ENCODE assay signal across 8 mouse cellular contexts in the genomic region with DNA sequence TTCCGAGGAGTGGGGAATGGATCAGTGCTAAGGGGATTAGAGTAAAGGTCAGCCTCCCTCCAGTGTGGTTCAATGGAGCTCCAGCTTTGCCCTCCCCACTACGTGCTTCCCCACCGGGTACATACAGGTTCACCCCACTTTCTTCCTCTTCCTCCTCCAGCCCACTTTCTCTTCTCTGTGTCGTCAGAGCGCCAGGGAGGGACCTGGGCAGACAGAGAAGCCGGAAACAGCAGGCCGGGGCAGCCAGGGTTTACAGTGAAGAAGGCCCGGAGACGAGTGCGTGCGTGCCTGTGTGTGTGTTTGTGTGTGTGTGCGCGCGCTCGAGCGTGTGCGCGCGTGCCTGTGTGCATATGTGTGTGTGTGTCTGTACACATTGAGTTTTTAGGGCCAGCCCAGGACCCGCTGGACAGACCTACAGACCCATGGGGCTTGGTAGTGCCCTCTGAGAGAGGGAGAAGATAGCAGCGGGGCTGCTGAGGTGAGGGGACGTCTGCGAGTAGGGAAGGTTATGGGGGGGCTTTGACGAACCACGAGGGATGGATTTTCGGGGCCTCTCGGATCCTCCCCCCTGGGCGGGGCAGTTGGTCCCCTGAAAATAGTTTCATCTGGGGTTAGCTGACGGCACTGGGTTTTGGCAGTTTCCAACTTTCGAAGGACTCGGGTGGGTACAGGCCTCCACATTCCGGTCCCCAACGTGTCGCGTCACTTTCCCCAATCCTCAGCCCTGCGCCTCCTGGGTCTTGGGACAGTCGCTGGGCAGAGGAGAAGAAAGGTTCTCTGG. TPM values are rescaled to one million over a fixed set of nuclear protein-coding genes. Genes with fewer than 3 reads are reported as not detected.
DNase-seq lines count a peak whose midpoint lies in the region; ATAC-seq and TF ChIP-seq lines count a peak whose summit lies in the region.

A gene (plus strand): TSS at position 215 of the 781 bp plus-strand sequence.

- no peak for DNase-seq in ES-E14 (ENCODE audit: low read depth, low spot score)
- DNase-seq in adrenal gland, postnatal 36 days = peak; percentile 86 to 89
- DNase-seq in kidney, postnatal 14 days = peak; percentile 89
- peak; percentile 91 for DNase-seq in lung, postnatal 10 days
- peak; percentile 52 for DNase-seq in ovary, postnatal 10 days (ENCODE audit: low spot score)
- DNase-seq in urinary bladder, postnatal 36 days (ENCODE audit: low spot score in 2 of 2) = peak; percentile 81 to 85

- peak within 1 kb of the TSS; percentile 59 for H3K9ac ChIP-seq in ES-E14 (ENCODE audit: insufficient read depth, low read depth, low read length, poor library complexity, severe bottlenecking)
- H3K9ac ChIP-seq in heart, embryonic 16.5 days (ENCODE audit: low read length) = peak within 1 kb of the TSS; percentile 90

- peaks cover 2% of the 10 kb centered on the region for H3K27me3 ChIP-seq in erythroblast, embryonic 14.5 days (ENCODE audit: control insufficient read depth)
- no peaks in the 10 kb centered on the region for H3K27me3 ChIP-seq in heart, embryonic 16.5 days (ENCODE audit: control insufficient read depth, insufficient read depth, low read length)

- peak within 1 kb of the TSS; percentile 70 to 80 for H3K4me3 ChIP-seq in ES-E14 (ENCODE audit: insufficient read depth in 1 of 2, low read depth in 1 of 2, low read length in 2 of 2, poor library complexity in 1 of 2, severe bottlenecking in 1 of 2)
- peak within 1 kb of the TSS; percentile 75 for H3K4me3 ChIP-seq in erythroblast, embryonic 14.5 days (replicated peaks)
- peak within 1 kb of the TSS; percentile 77 for H3K4me3 ChIP-seq in heart, embryonic 16.5 days (ENCODE audit: low read length)

- H3K4me2 ChIP-seq in heart, embryonic 16.5 days (ENCODE audit: low read depth, low read length) = peak within 1 kb of the TSS; percentile 92

- ATAC-seq in heart, embryonic 16.5 days (replicated peaks; ENCODE audit: extremely low read depth, insufficient read depth, low FRiP score) = peak; percentile 63

- no peaks in the 10 kb centered on the region for H3K9me3 ChIP-seq in ES-E14 (ENCODE audit: control insufficient read depth, insufficient read depth, low read depth, low read length)
- H3K9me3 ChIP-seq in erythroblast, embryonic 14.5 days (ENCODE audit: control insufficient read depth, low read length) = no peaks in the 10 kb centered on the region
- H3K9me3 ChIP-seq in heart, embryonic 16.5 days (replicated peaks; ENCODE audit: control insufficient read depth, low read length) = no peaks in the 10 kb centered on the region

- in situ Hi-C loops in ES-E14 (cut with MboI; ENCODE audit: low sequenced_read_pairs in 2 of 2, unreplicated experiment in 2 of 2) = no loop called here

- H3K27ac ChIP-seq in ES-E14 (ENCODE audit: insufficient read depth, low read depth, low read length, poor library complexity, severe bottlenecking) = no peak within 1 kb of the TSS
- peak within 1 kb of the TSS; percentile 86 for H3K27ac ChIP-seq in heart, embryonic 16.5 days (ENCODE audit: low read length)

- H3K36me3 ChIP-seq in ES-E14 (ENCODE audit: control insufficient read depth, insufficient read depth, low read length, poor library complexity, severe bottlenecking) = no peaks in the 10 kb centered on the region
- H3K36me3 ChIP-seq in erythroblast, embryonic 14.5 days (ENCODE audit: control insufficient read depth) = peaks cover 15% of the 10 kb centered on the region
- H3K36me3 ChIP-seq in heart, embryonic 16.5 days (ENCODE audit: control insufficient read depth, insufficient read depth) = peaks cover 7% of the 10 kb centered on the region

- peaks cover 0 to 14% of the 10 kb centered on the region in 2 experiments; a peak in 2 of 4 replicates for H3K4me1 ChIP-seq in ES-E14 (ENCODE audit: control insufficient read depth in 2 of 2, insufficient read depth in 2 of 2, low read length in 2 of 2, poor library complexity in 1 of 2)
- H3K4me1 ChIP-seq in erythroblast, embryonic 14.5 days (ENCODE audit: control insufficient read depth) = peaks cover 35% of the 10 kb centered on the region
- peaks cover 16% of the 10 kb centered on the region for H3K4me1 ChIP-seq in heart, embryonic 16.5 days (ENCODE audit: control insufficient read depth, insufficient read depth, low read length)

- WGBS in heart, embryonic 16.5 days = 2% methylated on average over 37 of the region's 37 CpGs

TF ChIP-seq in ES-E14, 5 proteins besides CTCF, POLR2A, EP300 and RAD21:
- TF ChIP-seq MAFK (IDR thresholded peaks at IDR 0.05; ENCODE audit: insufficient read depth, low read depth, low read length) (no peak), CHD2 (IDR thresholded peaks at IDR 0.05; ENCODE audit: low read depth, low read length) (no peak), HCFC1 (IDR thresholded peaks at IDR 0.05; ENCODE audit: borderline replicate concordance, insufficient read depth, low read length) (no peak), ZC3H11A (IDR thresholded peaks at IDR 0.05; ENCODE audit: borderline replicate concordance, low read depth, low read length) (no peak), ZNF384 (IDR thresholded peaks at IDR 0.05; ENCODE audit: low read depth, low read length) (no peak)

RNA-seq across cellular contexts. Expression of the gene that starts here (rescaled TPM):
- 18.6 and 26.0 TPM in 2 replicates for total RNA-seq in ES-E14 (2012; rRNA removed)
- total RNA-seq in adrenal gland, postnatal 36 days (2021) = 10 to 100 TPM; 93.2 to 99.8 TPM
- polyA plus RNA-seq in erythroblast, embryonic 14.5 days (2012) = 1.2 and 2.1 TPM in 2 replicates
- 36.1 and 36.7 TPM in 2 replicates for polyA plus RNA-seq in heart, embryonic 16.5 days (2015; fragmentation: Nextera tagmentation; extraction: Ambion mirVana)

Comparison
In these comparisons a context has a peak if more than half of its experiments do, and no peak if none do; other contexts are left out.
1. RNA of the gene that starts here (polyA plus RNA-seq): 36.1 to 36.7 TPM in heart, embryonic 16.5 days; 1.2 to 2.1 TPM in erythroblast, embryonic 14.5 days; every median in the first group is over 10 times any median in the second.
2. Peak in every context shown above with its lines, with median percentiles within 50 percentile points of each other: H3K4me3 ChIP-seq.